Mouse (Mus musculus) liver, postnatal 0 days (tissue): ENCODE results near the gene St6galnac6.

ENCODE experiments used
- CTCF ChIP-seq: sonication (generic); IDR thresholded peaks from 2 replicates; pipeline ENCODE4 v1.5.1; 2016; ENCODE audit warnings: antibody characterized with exemption, low read depth
- EP300 ChIP-seq: IDR thresholded peaks from 2 replicates; pipeline ENCODE4 v1.6.1; 2016; ENCODE audit warnings: antibody characterized with exemption, low read depth, mild to moderate bottlenecking

- TF ChIP-seq CTCF (no peak), EP300 (no peak)
Measured at GRCm38 (mm10) chr2:32553592-32554148, 45.8 kb upstream of the St6galnac6 start.
